In the genomic region with DNA sequence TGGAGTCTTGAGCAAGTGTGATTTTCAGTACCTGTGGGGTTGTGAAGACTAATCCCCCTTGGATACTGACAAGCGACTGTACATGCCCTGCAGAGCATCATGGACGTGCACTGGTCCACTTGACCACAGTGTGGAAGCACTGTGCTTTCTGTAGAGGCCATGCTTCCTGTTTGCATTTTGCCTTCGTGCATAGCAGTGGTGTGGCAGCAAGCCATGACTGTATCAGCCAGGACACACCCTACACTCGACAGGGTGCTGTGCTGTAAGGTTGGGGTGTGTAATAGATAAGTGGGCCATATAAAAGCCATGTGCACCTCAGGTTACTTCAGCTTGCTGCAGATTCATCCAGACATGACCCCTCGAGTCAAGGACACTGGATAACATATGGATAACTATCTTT, we compare ENCODE assay signal across 9 mouse cellular contexts. TPM values are rescaled to one million over a fixed set of nuclear protein-coding genes. Genes with fewer than 3 reads are reported as not detected.
DNase-seq lines count a peak whose midpoint lies in the region; ATAC-seq and TF ChIP-seq lines count a peak whose summit lies in the region.
"Had no signal": no experiment of that assay in that cellular context is flagged by ENCODE, and none has a peak within 500 bp of the region (broad histone marks: within the 10 kb centered on the region; RNA-seq: fewer than 3 reads in every experiment).

No protein-coding gene starts in this region.

- H3K9ac ChIP-seq in midbrain, postnatal 0 days (replicated peaks; ENCODE audit: low read length, poor library complexity, severe bottlenecking), result no peak overlapping the region
- no peak overlapping the region for H3K9ac ChIP-seq in midbrain, embryonic 11.5 days (ENCODE audit: low read length)
- H3K9ac ChIP-seq in liver, embryonic 11.5 days (ENCODE audit: low read depth, low read length), result no peak overlapping the region
- no peak overlapping the region for H3K9ac ChIP-seq in midbrain, embryonic 14.5 days (replicated peaks; ENCODE audit: low read length)
- H3K9ac ChIP-seq in kidney, embryonic 16.5 days (replicated peaks; ENCODE audit: low read length), result no peak overlapping the region
- H3K9ac ChIP-seq: limb, embryonic 12.5 days had no signal

- no peak overlapping the region for H3K4me2 ChIP-seq in midbrain, postnatal 0 days (ENCODE audit: low read depth, low read length, poor library complexity, severe bottlenecking)
- no peak overlapping the region for H3K4me2 ChIP-seq in midbrain, embryonic 11.5 days
- H3K4me2 ChIP-seq in liver, embryonic 11.5 days, result no peak overlapping the region
- H3K4me2 ChIP-seq in midbrain, embryonic 14.5 days (ENCODE audit: low read length), result no peak overlapping the region
- no peak overlapping the region for H3K4me2 ChIP-seq in kidney, embryonic 16.5 days (replicated peaks; ENCODE audit: low read depth, low read length)
- H3K4me2 ChIP-seq: limb, embryonic 12.5 days had no signal

- 77% methylated on average over 5 of the region's 5 CpGs for WGBS in midbrain, postnatal 0 days
- 75% methylated on average over 5 of the region's 5 CpGs for WGBS in midbrain, embryonic 11.5 days
- WGBS in liver, embryonic 11.5 days, result 40% methylated on average over 5 of the region's 5 CpGs
- WGBS in midbrain, embryonic 14.5 days, result 76% methylated on average over 5 of the region's 5 CpGs
- WGBS in kidney, embryonic 16.5 days, result 52% methylated on average over 5 of the region's 5 CpGs

- DNase-seq in midbrain, postnatal 0 days (ENCODE audit: low spot score), result peak; percentile 10
- no peak for DNase-seq in midbrain, embryonic 11.5 days (ENCODE audit: low spot score, missing footprints)
- DNase-seq in adipocyte (ENCODE audit: low spot score), result peak; percentile 36
- DNase-seq in liver, embryonic 11.5 days (ENCODE audit: low spot score), result no peak
- peak; percentile 67 to 68 for DNase-seq in spleen, postnatal 36 days (ENCODE audit: low spot score in 2 of 2)
- DNase-seq in midbrain, embryonic 14.5 days, result no peak
- no peak for DNase-seq in embryo, embryonic 9.5 days (ENCODE audit: extremely low spot score)

- H3K9me3 ChIP-seq in midbrain, postnatal 0 days (ENCODE audit: low read length), result no peaks in the 10 kb centered on the region
- H3K9me3 ChIP-seq in midbrain, embryonic 11.5 days (ENCODE audit: control insufficient read depth, low read length), result no peaks in the 10 kb centered on the region
- H3K9me3 ChIP-seq in liver, embryonic 11.5 days (ENCODE audit: control insufficient read depth, low read length), result no peaks in the 10 kb centered on the region
- no peaks in the 10 kb centered on the region for H3K9me3 ChIP-seq in midbrain, embryonic 14.5 days (ENCODE audit: control insufficient read depth, low read length)
- H3K9me3 ChIP-seq in kidney, embryonic 16.5 days (ENCODE audit: low read length), result no peaks in the 10 kb centered on the region
- H3K9me3 ChIP-seq: limb, embryonic 12.5 days had no signal

- no peak overlapping the region for H3K4me3 ChIP-seq in midbrain, postnatal 0 days (ENCODE audit: low read depth, low read length)
- no peak overlapping the region for H3K4me3 ChIP-seq in midbrain, embryonic 11.5 days (ENCODE audit: low read depth, low read length)
- no peak overlapping the region for H3K4me3 ChIP-seq in liver, embryonic 11.5 days (ENCODE audit: low read depth, low read length)
- no peak overlapping the region for H3K4me3 ChIP-seq in midbrain, embryonic 14.5 days (replicated peaks; ENCODE audit: low read depth, low read length)
- no peak overlapping the region for H3K4me3 ChIP-seq in kidney, embryonic 16.5 days (ENCODE audit: low read length)
- H3K4me3 ChIP-seq: limb, embryonic 12.5 days had no signal

- no peak for ATAC-seq in midbrain, postnatal 0 days (ENCODE audit: low FRiP score)
- no peak for ATAC-seq in midbrain, embryonic 11.5 days (ENCODE audit: low FRiP score)
- peak; percentile 82 for ATAC-seq in liver, embryonic 11.5 days (replicated peaks; ENCODE audit: low FRiP score)
- no peak for ATAC-seq in midbrain, embryonic 14.5 days (ENCODE audit: low FRiP score, low TSS enrichment)
- ATAC-seq in kidney, embryonic 16.5 days (ENCODE audit: low FRiP score, low TSS enrichment), result no peak

- H3K27me3 ChIP-seq in midbrain, postnatal 0 days (ENCODE audit: insufficient read depth, low read length), result no peaks in the 10 kb centered on the region
- H3K27me3 ChIP-seq in midbrain, embryonic 11.5 days (ENCODE audit: control insufficient read depth, insufficient read depth, low read length), result no peaks in the 10 kb centered on the region
- no peaks in the 10 kb centered on the region for H3K27me3 ChIP-seq in liver, embryonic 11.5 days (replicated peaks; ENCODE audit: control insufficient read depth, insufficient read depth, low read length)
- no peaks in the 10 kb centered on the region for H3K27me3 ChIP-seq in midbrain, embryonic 14.5 days (ENCODE audit: control insufficient read depth, insufficient read depth, low read length)
- H3K27me3 ChIP-seq in kidney, embryonic 16.5 days (ENCODE audit: insufficient read depth, low read length), result no peaks in the 10 kb centered on the region
- H3K27me3 ChIP-seq: limb, embryonic 12.5 days had no signal

- TF ChIP-seq CTCF in midbrain, postnatal 0 days (IDR thresholded peaks at IDR 0.05), result peak; percentile 60

- 0 out of 2 replicates have a peak, but pooled peaks cover 2% of the 10 kb centered on the region for H3K4me1 ChIP-seq in midbrain, postnatal 0 days (ENCODE audit: insufficient read depth, low read length)
- H3K4me1 ChIP-seq in midbrain, embryonic 11.5 days (ENCODE audit: control insufficient read depth, insufficient read depth, low read length), result no peaks in the 10 kb centered on the region
- 0 out of 2 replicates have a peak, but pooled peaks cover 2% of the 10 kb centered on the region for H3K4me1 ChIP-seq in liver, embryonic 11.5 days (replicated peaks; ENCODE audit: control insufficient read depth, insufficient read depth, low read length)
- no peaks in the 10 kb centered on the region for H3K4me1 ChIP-seq in midbrain, embryonic 14.5 days (ENCODE audit: control insufficient read depth, insufficient read depth, low read length)
- peaks cover 12% of the 10 kb centered on the region; the same call in 1 of the 2 replicates for H3K4me1 ChIP-seq in kidney, embryonic 16.5 days (ENCODE audit: insufficient read depth, low read length)

- no peak overlapping the region for H3K27ac ChIP-seq in midbrain, postnatal 0 days (ENCODE audit: low read depth, low read length)
- H3K27ac ChIP-seq in midbrain, embryonic 11.5 days (ENCODE audit: low read depth, low read length), result no peak overlapping the region
- H3K27ac ChIP-seq in liver, embryonic 11.5 days (ENCODE audit: low read depth, low read length), result no peak overlapping the region
- H3K27ac ChIP-seq in midbrain, embryonic 14.5 days (replicated peaks; ENCODE audit: low read depth, low read length), result no peak overlapping the region
- H3K27ac ChIP-seq in kidney, embryonic 16.5 days (ENCODE audit: low read length), result no peak overlapping the region
- H3K27ac ChIP-seq: limb, embryonic 12.5 days had no signal

- H3K36me3 ChIP-seq in midbrain, postnatal 0 days (ENCODE audit: insufficient read depth, low read length), result no peaks in the 10 kb centered on the region
- H3K36me3 ChIP-seq in midbrain, embryonic 11.5 days (ENCODE audit: control insufficient read depth, insufficient read depth, low read length), result no peaks in the 10 kb centered on the region
- no peaks in the 10 kb centered on the region for H3K36me3 ChIP-seq in liver, embryonic 11.5 days (ENCODE audit: control insufficient read depth, insufficient read depth, low read length)
- no peaks in the 10 kb centered on the region for H3K36me3 ChIP-seq in midbrain, embryonic 14.5 days (ENCODE audit: control insufficient read depth, insufficient read depth, low read length)
- H3K36me3 ChIP-seq in kidney, embryonic 16.5 days (ENCODE audit: insufficient read depth, low read length), result no peaks in the 10 kb centered on the region
- H3K36me3 ChIP-seq: limb, embryonic 12.5 days had no signal

RNA-seq across cellular contexts. Expression of gene Bfsp1, which starts 24.3 kb away (rescaled TPM):
- total RNA-seq in midbrain, postnatal 0 days (2014; rRNA removed), result 1.5 and 2.5 TPM in 2 replicates
- 2.5 TPM in 2 replicates for polyA plus RNA-seq in midbrain, postnatal 0 days (2015; fragmentation: Nextera tagmentation; extraction: Ambion mirVana)
- polyA plus RNA-seq in midbrain, embryonic 11.5 days (2014; fragmentation: Nextera tagmentation; extraction: Ambion mirVana), result 2.7 TPM in 2 replicates
- polyA plus RNA-seq in liver, embryonic 11.5 days (2014; fragmentation: Nextera tagmentation; extraction: Ambion mirVana), result 0.45 and 0.96 TPM in 2 replicates
- 1.3 and 1.8 TPM in 2 replicates for polyA plus RNA-seq in midbrain, embryonic 14.5 days (2014; fragmentation: Nextera tagmentation; extraction: Ambion mirVana)
- polyA plus RNA-seq in kidney, embryonic 16.5 days (2015; fragmentation: Nextera tagmentation; extraction: Ambion mirVana), result 1.1 and 1.8 TPM in 2 replicates

Comparison
In these comparisons a context has a peak if more than half of its experiments do, and no peak if none do; other contexts are left out.
1. DNase-seq: peak in midbrain, postnatal 0 days (single experiment), adipocyte (single experiment) and spleen, postnatal 36 days (2 of 2); none in midbrain, embryonic 11.5 days (single experiment), liver, embryonic 11.5 days (single experiment), midbrain, embryonic 14.5 days (single experiment) and embryo, embryonic 9.5 days (single experiment).